Mouse (Mus musculus) adrenal gland (tissue): ENCODE data around the gene Tmem229b.
"Not testable (repeated sequence)": the region's sequence is repeated elsewhere in the genome, so short reads cannot be mapped to it uniquely, and the experiment has no call there.

Experiments
- intact Hi-C: fragments of 180-260 bp; cut with DNase I; formaldehyde crosslinking; loops from one replicate; pipeline ENCODE4 v1.15.1; 2025
- long read RNA-seq, 2 experiments: library from polyadenylated mRNA; unstranded; transcript quantifications; one replicate each; pipeline ENCODE4 v2.0.0; 2020; ENCODE audit warnings: borderline replicate concordance in 1 of 2; ENCODE audit not compliant: insufficient replicate concordance in 1 of 2

The Tmem229b gene
- long read RNA-seq, experiment 1, partial matches to known transcripts, result 0 of 2 reads
- long read RNA-seq, experiment 1, other reads (novel, unspliced or antisense), result 1 of 2 reads
- long read RNA-seq, experiment 2, partial matches to known transcripts, result 0 of 5 reads
- long read RNA-seq, experiment 2, other reads (novel, unspliced or antisense), result 5 of 5 reads

- intact Hi-C loops, result loop anchor here (5.0 kb wide), 1 partner anchor 90 kb away; no protein-coding TSS in a partner anchor
Measured at GRCm38 (mm10) chr12:79007126-79007753, at the start of gene Tmem229b. TSS of gene Tmem229b (minus strand) at chr12:79007627.

GRCm38 (mm10) chr12:79055276-79055675 is 47.8 kb upstream of the Tmem229b start:
- intact Hi-C loops, result no loop called here

GRCm38 (mm10) chr12:79052073-79052472 is 44.6 kb upstream of the Tmem229b start:
- intact Hi-C loops, result no loop called here

GRCm38 (mm10) chr12:79050545-79051212 is 43.3 kb upstream of the Tmem229b start:
- intact Hi-C loops, result no loop called here

- intact Hi-C loops, result no loop called here
Measured at GRCm38 (mm10) chr12:79049807-79050206, 42.4 kb upstream of the Tmem229b start.

GRCm38 (mm10) chr12:79048898-79049297 is 41.5 kb upstream of the Tmem229b start:
- intact Hi-C loops, result no loop called here

GRCm38 (mm10) chr12:79047203-79047602 is 39.8 kb upstream of the Tmem229b start:
- intact Hi-C loops, result no loop called here

GRCm38 (mm10) chr12:79046171-79046570 is 38.7 kb upstream of the Tmem229b start:
- intact Hi-C loops, result no loop called here

- intact Hi-C loops, result no loop called here
Measured at GRCm38 (mm10) chr12:79044668-79045067, 37.2 kb upstream of the Tmem229b start.

GRCm38 (mm10) chr12:79041436-79041835 is 34.0 kb upstream of the Tmem229b start:
- intact Hi-C loops, result no loop called here

GRCm38 (mm10) chr12:79040201-79040827 is 32.9 kb upstream of the Tmem229b start:
- intact Hi-C loops, result no loop called here

- intact Hi-C loops, result no loop called here
Measured at GRCm38 (mm10) chr12:79039708-79040107, 32.3 kb upstream of the Tmem229b start.

- intact Hi-C loops, result no loop called here
Measured at GRCm38 (mm10) chr12:79035349-79035748, 27.9 kb upstream of the Tmem229b start.

GRCm38 (mm10) chr12:79034331-79034730 is 26.9 kb upstream of the Tmem229b start:
- intact Hi-C loops, result no loop called here

- intact Hi-C loops, result no loop called here
Measured at GRCm38 (mm10) chr12:79028911-79029861, 21.8 kb upstream of the Tmem229b start, which contains the start of gene Plekhh1. TSS of gene Plekhh1 (plus strand) at chr12:79029163.

- intact Hi-C loops, result not testable (repeated sequence)
Measured at GRCm38 (mm10) chr12:79027526-79027925, 20.1 kb upstream of the Tmem229b start.

- intact Hi-C loops, result loop anchor here (1.0 to 5.0 kb wide), 2 partner anchors 69 to 106 kb away; no protein-coding TSS in a partner anchor
Measured at GRCm38 (mm10) chr12:79022882-79023281, 15.5 kb upstream of the Tmem229b start.

GRCm38 (mm10) chr12:79021902-79022301 is 14.5 kb upstream of the Tmem229b start:
- intact Hi-C loops, result loop anchor here (5.0 kb wide), 1 partner anchor 105 kb away; no protein-coding TSS in a partner anchor

GRCm38 (mm10) chr12:79017994-79018399 is 10.6 kb upstream of the Tmem229b start:
- intact Hi-C loops, result no loop called here

GRCm38 (mm10) chr12:79016109-79016508 is 8.7 kb upstream of the Tmem229b start:
- intact Hi-C loops, result no loop called here

- intact Hi-C loops, result no loop called here
Measured at GRCm38 (mm10) chr12:79010569-79010968, 3.1 kb upstream of the Tmem229b start.
